Mouse (Mus musculus) thymus, adult 18-20 months (tissue): Measurements from ENCODE around the gene Ppp2r3c.
"Not testable (repeated sequence)": the region's sequence is repeated elsewhere in the genome, so short reads cannot be mapped to it uniquely, and the experiment has no call there.

ENCODE experiments used
- DNase-seq, 2 experiments: peaks; one replicate each; pipeline ENCODE4 v3.0.0; 2022; ENCODE audit warnings: mixed read lengths in 2 of 2

Gene Ppp2r3c

DNA sequence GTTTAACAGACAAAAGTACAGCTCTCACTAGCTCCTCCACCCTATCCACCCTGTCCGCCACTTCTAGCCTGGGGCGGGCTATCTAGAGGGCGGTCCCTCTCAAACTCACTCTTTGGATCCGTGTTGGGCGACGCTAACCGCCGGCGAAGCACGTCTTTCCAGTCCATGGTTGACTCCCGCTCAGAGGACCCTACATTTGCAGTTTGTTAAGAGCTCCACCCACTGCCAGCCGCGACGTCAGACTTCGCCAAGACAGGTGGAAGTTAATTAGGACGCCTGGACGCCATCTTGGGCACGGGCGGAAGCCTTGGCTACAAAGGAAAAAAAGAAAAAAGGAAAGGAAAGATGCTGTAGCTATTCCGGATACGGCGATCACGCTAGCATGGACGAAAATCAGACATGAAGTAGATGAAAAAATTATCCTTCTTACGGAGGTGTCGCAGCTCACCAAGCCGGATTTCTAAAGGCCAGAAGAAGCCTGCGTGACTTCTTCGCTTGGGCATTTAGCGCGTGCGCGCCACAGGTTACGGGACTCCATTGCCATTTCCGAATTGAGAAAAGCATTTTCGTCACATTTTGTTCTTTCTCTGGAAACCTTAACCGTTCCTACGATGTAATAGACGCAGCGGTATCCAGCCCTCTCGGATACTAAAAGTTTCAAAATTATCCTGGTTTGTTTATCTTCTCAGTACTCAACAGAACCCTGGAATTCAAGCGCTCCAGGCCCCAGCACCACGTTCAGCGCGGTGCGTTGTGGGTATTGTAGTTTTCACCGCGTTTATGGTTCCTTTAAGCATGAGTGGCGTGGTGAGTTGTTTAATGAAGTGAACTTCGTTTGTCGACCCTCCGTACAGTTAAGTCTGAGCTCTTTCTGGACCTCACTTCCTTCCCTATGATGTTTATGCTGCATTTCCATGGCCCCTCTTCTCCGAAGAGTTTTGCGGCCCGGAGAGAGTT is at the start of gene Ppp2r3c:
Gene Ppp2r3c, minus strand, starts transcription at position 514 of the 957 bp plus-strand sequence.
- peak; percentile 87 to 91 for DNase-seq

DNA sequence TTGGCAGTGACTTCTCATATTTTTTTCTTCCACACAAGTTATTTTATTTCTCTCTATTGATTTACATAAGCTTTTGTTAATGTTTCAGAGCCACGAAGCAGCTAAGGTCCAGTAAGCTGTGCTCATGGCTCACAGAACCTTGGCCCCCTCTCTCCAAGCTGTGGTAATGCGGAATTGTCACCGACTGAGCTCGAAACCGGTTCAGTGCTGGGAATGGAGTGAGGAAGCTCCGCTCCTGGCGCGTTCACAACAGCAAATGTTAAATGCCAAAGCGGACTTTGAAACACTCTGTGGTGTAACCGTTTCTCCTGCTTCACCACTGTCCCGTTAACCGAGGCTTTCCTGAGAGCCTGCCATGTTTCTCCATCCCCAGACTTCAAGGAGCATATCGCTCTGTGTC is 41.8 kb upstream of the Ppp2r3c start:
- no peak for DNase-seq

DNA sequence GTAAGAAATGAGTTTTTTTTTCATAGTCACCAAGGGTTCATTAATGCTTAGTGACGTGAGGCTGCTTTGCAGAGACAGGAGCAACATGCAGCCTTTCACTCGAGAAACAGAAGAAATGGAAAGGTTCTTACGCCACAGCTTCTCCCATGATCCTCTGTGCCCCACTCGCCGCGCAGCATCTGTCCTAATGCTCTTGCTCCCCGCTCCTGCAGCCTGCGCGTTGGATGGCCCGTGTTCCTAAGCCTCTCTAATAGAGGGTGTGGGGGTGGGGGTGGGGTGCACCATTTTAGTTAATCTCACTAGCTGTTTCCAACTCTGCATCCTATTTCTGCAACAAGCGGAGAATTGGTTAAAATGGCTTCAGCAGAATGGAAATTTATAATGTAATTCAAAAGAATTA is 41.2 kb upstream of the Ppp2r3c start:
- no peak for DNase-seq

DNA sequence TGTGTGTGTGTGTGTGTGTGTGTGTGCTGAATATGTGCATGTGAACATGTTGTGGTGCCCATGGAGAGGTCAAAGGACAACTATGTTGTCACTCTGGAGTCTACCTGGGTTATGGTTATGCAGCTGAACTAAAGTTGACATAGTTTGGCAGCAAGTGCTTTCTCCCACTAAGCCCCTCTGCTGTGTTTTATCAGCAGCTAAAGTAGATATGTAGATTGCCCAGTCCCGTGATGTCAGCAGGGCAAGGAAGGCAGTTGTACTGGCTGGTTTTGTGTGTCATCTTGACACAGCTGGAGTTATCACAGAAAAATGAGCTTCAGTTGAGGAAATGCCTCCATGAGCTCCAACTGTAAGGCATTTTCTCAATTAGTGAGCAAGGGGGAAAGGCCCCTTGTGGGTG is 40.2 kb upstream of the Ppp2r3c start:
- DNase-seq, result not testable (repeated sequence)

- not testable (repeated sequence) for DNase-seq
These were observed 35.7 kb upstream of the Ppp2r3c start for GRCm38 (mm10) chr12:55338490-55338889.

- DNase-seq, result no peak
These were observed 30.9 kb upstream of the Ppp2r3c start for GRCm38 (mm10) chr12:55333662-55334061.

DNA sequence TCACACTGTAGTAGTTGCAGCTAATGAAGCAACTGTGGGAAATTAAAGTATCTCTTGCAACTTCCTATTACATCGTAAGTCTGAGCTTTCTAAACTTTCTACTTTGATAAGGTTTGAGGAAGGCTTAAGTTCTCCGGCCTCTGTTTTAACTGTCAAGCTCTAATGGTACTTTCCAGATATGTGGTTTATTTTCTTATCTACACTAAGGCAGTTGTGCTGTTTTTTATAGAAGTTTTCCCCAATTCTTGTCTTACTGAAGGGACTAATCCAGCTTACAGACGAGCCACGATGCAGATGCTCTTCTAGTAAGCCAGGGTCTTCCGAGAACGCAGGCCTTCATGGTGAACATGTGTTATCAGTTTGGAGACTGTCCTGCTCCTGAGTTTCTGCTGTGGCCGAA is 26.6 kb upstream of the Ppp2r3c start:
- no peak for DNase-seq

GRCm38 (mm10) chr12:55328784-55329183 is 26.0 kb upstream of the Ppp2r3c start:
- no peak for DNase-seq

- DNase-seq, result no peak
These were observed 22.9 kb upstream of the Ppp2r3c start for GRCm38 (mm10) chr12:55325702-55326101.

- no peak for DNase-seq
These were observed 19.0 kb upstream of the Ppp2r3c start for GRCm38 (mm10) chr12:55321642-55322291.

DNA sequence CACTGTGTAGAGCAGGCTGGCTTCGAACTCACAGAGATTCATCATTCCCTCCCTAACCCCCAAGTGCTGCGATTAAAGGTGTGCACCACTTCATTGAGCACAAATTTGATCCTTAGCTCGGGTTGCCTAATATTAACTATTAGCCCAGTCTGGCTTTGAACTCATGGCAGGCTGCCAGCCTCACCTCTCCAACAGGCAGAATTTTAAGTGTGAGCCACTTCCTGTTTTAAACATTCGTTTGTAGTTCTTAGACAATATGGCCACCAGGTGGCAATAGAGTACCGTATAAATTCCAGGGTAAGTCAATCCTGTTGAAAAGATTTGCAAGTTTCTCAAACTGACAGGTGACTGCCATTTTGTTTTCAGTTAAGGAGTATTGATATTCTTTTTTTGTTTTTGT is 12.4 kb upstream of the Ppp2r3c start:
- peak; percentile 15 to 42 for DNase-seq

DNA sequence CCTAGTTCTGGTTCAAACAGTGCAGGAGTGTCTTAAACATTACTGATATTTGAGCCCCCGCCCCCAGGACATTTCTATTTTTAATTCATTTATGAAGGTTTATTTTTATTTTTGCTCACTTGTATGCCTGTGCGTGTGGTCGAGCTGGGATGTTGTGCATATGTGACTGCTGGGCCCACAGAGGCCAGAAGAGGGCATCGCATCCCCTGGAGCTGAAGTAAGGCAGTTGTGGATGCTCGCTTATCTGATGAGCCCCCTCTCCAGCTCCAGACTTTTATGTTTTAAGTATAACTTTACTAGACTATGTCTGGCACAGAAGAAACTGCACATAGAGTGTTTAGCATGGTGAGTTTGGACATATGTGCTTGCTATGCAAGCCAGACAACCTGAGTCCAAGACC is 11.1 kb upstream of the Ppp2r3c start:
- no peak for DNase-seq

- DNase-seq, result no peak
These were observed 9.0 kb upstream of the Ppp2r3c start for GRCm38 (mm10) chr12:55311841-55312240.

DNA sequence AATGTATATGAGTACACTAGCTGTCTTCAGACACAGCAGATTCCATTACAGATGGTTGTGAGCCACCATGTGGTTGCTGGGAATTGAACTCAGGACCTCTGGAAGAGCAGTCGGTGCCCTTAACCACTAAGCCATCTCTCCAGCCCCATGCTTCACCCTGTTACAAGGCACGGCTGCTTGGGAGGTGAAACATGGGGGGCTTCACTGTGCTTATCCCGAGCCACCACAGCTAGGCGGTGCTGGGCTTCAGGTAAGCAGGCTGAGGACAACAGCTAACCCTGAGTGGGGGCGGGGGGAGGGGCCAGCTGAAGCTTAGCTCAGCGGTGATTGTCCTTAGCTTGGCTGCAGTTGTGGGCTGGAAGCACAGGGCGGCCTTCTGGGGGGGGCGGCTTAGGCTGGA is 6.7 kb upstream of the Ppp2r3c start:
- no peak for DNase-seq

- no peak for DNase-seq
These were observed 5.9 kb upstream of the Ppp2r3c start for GRCm38 (mm10) chr12:55308731-55309130.

DNA sequence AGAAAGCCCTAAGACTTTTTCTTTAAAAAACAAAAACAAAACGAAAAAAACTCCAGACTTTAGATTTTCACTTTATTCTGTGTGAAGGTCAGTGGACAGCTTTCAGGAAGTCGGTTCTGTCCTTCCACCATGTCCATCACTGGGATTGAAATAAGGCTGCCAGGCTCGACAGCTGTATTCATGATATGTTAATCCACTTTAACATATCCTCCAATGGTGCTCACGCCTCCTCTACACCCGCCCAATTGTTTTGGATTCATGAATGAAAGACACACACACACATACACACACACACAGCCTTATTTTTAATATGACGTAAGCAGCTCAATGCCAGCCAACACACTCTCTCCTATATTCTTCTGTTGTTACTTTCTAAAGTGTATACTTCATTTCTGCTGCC is 4.8 kb upstream of the Ppp2r3c start:
- DNase-seq, result no peak

- no peak for DNase-seq
These were observed 3.6 kb upstream of the Ppp2r3c start for GRCm38 (mm10) chr12:55306371-55306770.

GRCm38 (mm10) chr12:55301472-55302300 is 1.1 kb downstream of the Ppp2r3c start:
- DNase-seq, result no peak

- DNase-seq, result no peak
These were observed 1.9 kb downstream of the Ppp2r3c start for GRCm38 (mm10) chr12:55300820-55301351.

DNA sequence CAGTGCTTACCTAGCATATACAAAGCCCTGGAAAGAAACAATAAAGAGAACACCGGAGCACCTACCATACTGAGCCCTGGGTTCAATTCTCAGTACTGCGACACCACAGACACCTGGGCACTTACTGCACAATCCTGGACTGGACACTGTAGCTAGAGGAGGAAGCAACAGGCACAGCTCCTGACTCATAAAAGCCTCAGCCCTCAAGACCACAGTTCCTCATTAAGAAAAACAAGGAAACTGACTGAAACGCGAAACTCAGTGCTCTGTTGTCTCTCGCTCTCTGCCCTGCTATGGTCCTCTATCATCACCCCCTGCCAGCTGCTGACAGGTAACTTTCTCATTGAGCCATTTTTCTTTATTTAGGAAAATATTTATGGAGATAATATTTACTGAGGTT is 3.5 kb downstream of the Ppp2r3c start, which contains the start of gene 1110008L16Rik:
Gene 1110008L16Rik, plus strand, starts transcription at position 242 of the 400 bp plus-strand sequence.
- DNase-seq, result no peak

GRCm38 (mm10) chr12:55298112-55298511 is 4.7 kb downstream of the Ppp2r3c start:
- DNase-seq, result no peak

- not testable (repeated sequence) for DNase-seq
These were observed 25.2 kb downstream of the Ppp2r3c start for GRCm38 (mm10) chr12:55277583-55277982.

DNA sequence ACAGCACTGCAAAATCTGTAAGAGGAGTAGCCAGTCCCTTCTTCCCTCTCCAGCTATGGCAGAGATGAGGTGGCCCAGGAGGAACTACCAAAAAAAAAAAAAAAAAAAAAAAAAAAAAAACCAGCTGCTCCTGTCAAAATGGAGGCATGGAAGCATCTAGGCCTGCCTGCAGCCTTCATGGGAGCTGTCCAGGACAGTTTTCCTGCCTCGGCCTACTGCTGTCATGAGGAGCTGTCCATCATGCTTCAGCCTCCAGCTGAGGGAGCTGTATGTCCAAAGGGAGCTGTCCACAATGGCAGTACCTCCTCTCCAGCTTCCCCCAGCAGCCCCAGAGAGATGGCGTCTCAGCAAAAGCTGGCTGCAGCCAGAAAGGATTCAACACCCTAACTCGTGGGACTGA is 30.6 kb downstream of the Ppp2r3c start:
- no peak for DNase-seq
